Mouse (Mus musculus): ENCODE results near the gene Rabgap1l.

GRCm38 (mm10) chr1:160280603-160281002, 512.4 kb downstream of the Rabgap1l start:
- no peak for TF ChIP-seq CTCF (IDR thresholded peaks at IDR 0.05; ENCODE audit: low read depth, low read length)
- TF ChIP-seq POLR2A (IDR thresholded peaks at IDR 0.05; ENCODE audit: extremely low read depth, insufficient read depth, low read length): no peak
